ENCODE assay signal across 8 mouse cellular contexts in the genomic region with DNA sequence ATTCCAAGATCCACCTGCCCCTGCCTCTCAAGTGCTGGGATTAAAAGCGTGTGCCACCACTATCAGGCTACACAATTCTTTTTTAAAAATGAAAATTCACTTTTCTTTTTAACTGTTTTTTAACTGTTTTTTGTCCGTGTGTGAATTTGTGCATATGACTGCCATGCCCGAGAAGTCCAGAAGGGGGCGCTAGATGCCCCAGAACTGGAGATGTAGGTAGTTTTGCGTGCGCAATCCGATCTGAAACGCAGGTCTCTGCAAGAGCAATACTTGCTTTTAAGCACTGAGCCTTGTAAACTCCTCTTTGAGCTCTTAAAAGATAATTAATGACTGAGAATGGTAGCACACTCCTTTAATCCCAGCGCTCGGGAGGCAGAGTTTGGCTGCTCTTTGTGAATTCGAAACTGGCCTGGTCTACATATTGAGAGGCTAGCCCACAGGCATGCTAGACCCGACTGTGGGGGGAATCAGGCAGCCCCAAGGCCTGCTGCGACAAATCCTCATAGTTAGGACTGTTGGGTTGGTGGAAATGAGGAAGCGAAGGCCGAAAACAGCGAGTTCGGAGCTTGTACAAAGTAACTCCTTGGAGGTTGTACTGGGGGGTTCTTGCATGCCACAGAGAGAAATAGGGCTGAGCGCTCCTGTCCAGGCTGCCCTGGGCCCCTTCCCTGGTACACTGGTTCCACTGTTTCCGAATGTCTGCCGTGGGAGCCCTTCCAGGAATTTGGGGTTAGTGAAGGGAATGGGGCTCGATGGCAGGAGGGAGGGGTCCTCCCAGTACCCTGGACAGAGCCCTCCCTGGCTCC. TPM values are rescaled to one million over a fixed set of nuclear protein-coding genes. Genes with fewer than 3 reads are reported as not detected.
DNase-seq lines count a peak whose midpoint lies in the region; ATAC-seq and TF ChIP-seq lines count a peak whose summit lies in the region.

No protein-coding gene starts in this region.

- no peaks in the 10 kb centered on the region for H3K36me3 ChIP-seq in hindbrain, embryonic 11.5 days (ENCODE audit: control insufficient read depth, insufficient read depth, low read length)
- no peaks in the 10 kb centered on the region for H3K36me3 ChIP-seq in limb, embryonic 15.5 days
- H3K36me3 ChIP-seq in myocyte (ENCODE audit: control insufficient read depth, insufficient read depth), result no peaks in the 10 kb centered on the region

- peak; percentile 33 to 47 for DNase-seq in frontal cortex, postnatal 25 days (ENCODE audit: low spot score in 2 of 2)
- DNase-seq in frontal cortex, postnatal 14 days (ENCODE audit: low spot score in 2 of 2), result no peak
- peak; percentile 67 for DNase-seq in CD4-positive helper T cell, adult 2 months (ENCODE audit: low read depth, low spot score)
- DNase-seq in cerebellum, postnatal 10 days, result peak; percentile 67 to 77
- peak; percentile 70 for DNase-seq in hindbrain, embryonic 11.5 days (ENCODE audit: low spot score)
- no peak for DNase-seq in ovary, adult 18-20 months (ENCODE audit: low spot score)

- ATAC-seq in hindbrain, embryonic 11.5 days (ENCODE audit: low FRiP score), result no peak
- ATAC-seq in limb, embryonic 15.5 days (ENCODE audit: insufficient number of reproducible peaks, low FRiP score, low TSS enrichment, low read depth), result no peak

- no peak overlapping the region for H3K4me3 ChIP-seq in hindbrain, embryonic 11.5 days (ENCODE audit: low read depth, low read length)
- peak overlapping the region; percentile 24 for H3K4me3 ChIP-seq in limb, embryonic 15.5 days
- no peak overlapping the region for H3K4me3 ChIP-seq in myocyte

- no peak overlapping the region for H3K27ac ChIP-seq in hindbrain, embryonic 11.5 days (ENCODE audit: low read depth, low read length)
- H3K27ac ChIP-seq in limb, embryonic 15.5 days, result no peak overlapping the region

- no peak overlapping the region for H3ac ChIP-seq in myocyte (ENCODE audit: control insufficient read depth, insufficient read length)

- H3K9ac ChIP-seq in hindbrain, embryonic 11.5 days (ENCODE audit: low read depth, low read length), result no peak overlapping the region
- H3K9ac ChIP-seq in limb, embryonic 15.5 days, result no peak overlapping the region

- peak overlapping the region; percentile 20; the same call in 1 of the 2 replicates for H3K4me2 ChIP-seq in hindbrain, embryonic 11.5 days (replicated peaks; ENCODE audit: low read depth, low read length)
- peak overlapping the region; percentile 32; the same call in 1 of the 2 replicates for H3K4me2 ChIP-seq in limb, embryonic 15.5 days
- peak overlapping the region; percentile 48 for H3K4me2 ChIP-seq in myocyte (ENCODE audit: low read depth)

- WGBS in hindbrain, embryonic 11.5 days, result 16% methylated on average over 21 of the region's 21 CpGs
- 13% methylated on average over 21 of the region's 21 CpGs for WGBS in limb, embryonic 15.5 days

- TF ChIP-seq POLR2A in myocyte (IDR thresholded peaks at IDR 0.05; ENCODE audit: insufficient read length, low read depth), result no peak

- no peaks in the 10 kb centered on the region for H3K79me2 ChIP-seq in myocyte (ENCODE audit: control insufficient read depth, insufficient read depth)

- H3K9me3 ChIP-seq in hindbrain, embryonic 11.5 days (ENCODE audit: control insufficient read depth, low read length), result no peaks in the 10 kb centered on the region
- no peaks in the 10 kb centered on the region for H3K9me3 ChIP-seq in limb, embryonic 15.5 days

- peaks cover 13% of the 10 kb centered on the region for H3K4me1 ChIP-seq in hindbrain, embryonic 11.5 days (replicated peaks; ENCODE audit: control insufficient read depth, insufficient read depth, low read length)
- peaks cover 28% of the 10 kb centered on the region for H3K4me1 ChIP-seq in limb, embryonic 15.5 days

- H3K27me3 ChIP-seq in hindbrain, embryonic 11.5 days (ENCODE audit: control insufficient read depth, insufficient read depth, low read length), result peaks cover 68% of the 10 kb centered on the region
- peaks cover 85% of the 10 kb centered on the region for H3K27me3 ChIP-seq in limb, embryonic 15.5 days
- H3K27me3 ChIP-seq in myocyte (ENCODE audit: control insufficient read depth, insufficient read depth, insufficient read length), result peaks cover 47% of the 10 kb centered on the region

TF ChIP-seq in myocyte, 11 proteins besides CTCF, POLR2A, EP300 and RAD21:
- peak; percentile 63 for TF ChIP-seq REST (IDR thresholded peaks at IDR 0.05; ENCODE audit: insufficient read depth, insufficient read length)
- TF ChIP-seq SRF (IDR thresholded peaks at IDR 0.05; ENCODE audit: control insufficient read depth, insufficient read length, low read depth), result no peak

RNA-seq across cellular contexts. Expression of a gene that starts 0.7 kb away (rescaled TPM):
- 2.7 and 4.3 TPM in 2 replicates for polyA plus RNA-seq in hindbrain, embryonic 11.5 days (2014; fragmentation: Nextera tagmentation; extraction: Ambion mirVana)
- 0.12 and 0.14 TPM in 2 replicates for polyA plus RNA-seq in limb, embryonic 15.5 days (2015; fragmentation: Nextera tagmentation; extraction: Ambion mirVana)
- not detected for polyA plus RNA-seq in myocyte (2012; fragmentation: generic; extraction: Trizol)

RNA-seq across cellular contexts. Expression of a gene that starts 5.8 kb away (rescaled TPM):
- 1.4 and 2.0 TPM in 2 replicates for polyA plus RNA-seq in hindbrain, embryonic 11.5 days (2014; fragmentation: Nextera tagmentation; extraction: Ambion mirVana)
- polyA plus RNA-seq in limb, embryonic 15.5 days (2015; fragmentation: Nextera tagmentation; extraction: Ambion mirVana), result 1.9 and 2.2 TPM in 2 replicates
- polyA plus RNA-seq in myocyte (2012; fragmentation: generic; extraction: Trizol), result 0.65 TPM

RNA-seq across cellular contexts. Expression of a gene that starts 20.0 kb away (rescaled TPM):
- 116 and 125 TPM in 2 replicates for polyA plus RNA-seq in hindbrain, embryonic 11.5 days (2014; fragmentation: Nextera tagmentation; extraction: Ambion mirVana)
- 52.6 and 57.3 TPM in 2 replicates for polyA plus RNA-seq in limb, embryonic 15.5 days (2015; fragmentation: Nextera tagmentation; extraction: Ambion mirVana)
- polyA plus RNA-seq in myocyte (2012; fragmentation: generic; extraction: Trizol), result 167 TPM

RNA-seq across cellular contexts. Expression of a gene that starts 42.2 kb away (rescaled TPM):
- 0.18 and 0.28 TPM in 2 replicates for polyA plus RNA-seq in hindbrain, embryonic 11.5 days (2014; fragmentation: Nextera tagmentation; extraction: Ambion mirVana)
- 1.1 and 1.2 TPM in 2 replicates for polyA plus RNA-seq in limb, embryonic 15.5 days (2015; fragmentation: Nextera tagmentation; extraction: Ambion mirVana)
- 4.0 TPM for polyA plus RNA-seq in myocyte (2012; fragmentation: generic; extraction: Trizol)

Comparison
In these comparisons a context has a peak if more than half of its experiments do, and no peak if none do; other contexts are left out.
1. DNase-seq: peak in frontal cortex, postnatal 25 days (2 of 2), CD4-positive helper T cell, adult 2 months (single experiment), cerebellum, postnatal 10 days (2 of 2) and hindbrain, embryonic 11.5 days (single experiment); none in frontal cortex, postnatal 14 days (0 of 2) and ovary, adult 18-20 months (single experiment).
2. Peak in every context shown above with its lines, with median percentiles within 50 percentile points of each other: H3K4me2 ChIP-seq.